Mouse (Mus musculus): ENCODE data around the gene Igfbp7.

Igfbp7 gene

GRCm38 (mm10) chr5:77349971-77350658 lies 57.7 kb downstream of the Igfbp7 start:
- no peak for DNase-seq (ENCODE audit: low read depth)

DNA sequence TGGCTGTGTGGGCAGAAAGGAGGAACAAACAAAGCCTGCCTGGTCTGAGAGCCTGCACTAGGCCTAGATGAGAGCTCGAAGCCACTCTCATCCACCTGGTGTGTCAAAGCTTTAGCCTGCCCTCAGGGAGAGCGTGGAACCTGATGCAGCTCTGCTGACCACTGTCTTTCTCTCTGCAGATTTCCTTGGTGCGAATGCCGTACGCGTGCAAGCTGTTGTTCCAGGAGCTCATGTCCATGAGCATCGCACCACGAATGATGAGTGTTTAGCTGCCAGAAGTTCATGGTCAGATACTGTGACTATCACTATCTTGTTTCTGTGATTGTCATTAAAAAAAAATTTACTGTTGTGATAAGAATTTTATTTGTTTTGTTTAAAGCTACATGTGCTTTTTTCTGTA lies 58.9 kb downstream of the Igfbp7 start:
- no peak for DNase-seq (ENCODE audit: low read depth)

DNA sequence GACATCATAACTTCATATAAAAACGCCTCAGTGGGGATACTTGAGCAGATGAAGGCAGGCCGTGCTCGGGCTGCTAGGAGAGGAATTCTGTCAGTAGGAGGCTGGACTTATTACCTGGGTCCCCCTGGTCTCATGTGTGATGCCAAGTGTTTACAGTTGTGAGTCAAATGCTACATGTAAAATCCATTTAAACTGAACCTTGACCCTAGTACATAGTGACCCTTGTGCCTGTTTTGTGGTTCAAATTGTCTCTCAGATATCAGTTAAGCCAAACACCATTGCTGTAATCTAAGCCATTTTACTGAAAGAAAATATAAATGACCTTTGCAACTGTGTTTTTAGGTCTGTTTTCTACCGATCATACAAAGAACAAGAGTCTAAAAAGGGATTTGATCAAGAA lies 67.8 kb downstream of the Igfbp7 start:
- DNase-seq (ENCODE audit: low read depth) = no peak

DNA sequence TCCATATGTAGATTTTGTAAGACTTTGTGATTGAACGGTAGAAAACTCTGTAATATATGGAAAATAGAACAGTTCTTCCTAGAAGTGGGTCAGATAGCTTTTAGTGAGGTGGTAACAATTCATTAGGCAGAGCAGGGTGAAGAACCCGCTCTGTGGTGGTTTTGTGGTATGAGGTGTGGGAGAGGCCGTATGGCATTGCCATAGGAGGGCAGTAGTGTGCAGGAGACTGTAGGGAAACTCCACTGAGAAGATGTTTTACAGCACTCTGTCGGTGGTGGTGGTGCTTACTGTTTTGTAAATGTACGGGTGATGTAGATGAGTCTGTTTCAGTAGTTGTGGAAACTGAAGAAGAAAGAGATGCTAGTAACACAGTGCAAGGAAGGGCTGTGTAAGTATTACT lies 77.7 kb downstream of the Igfbp7 start:
- DNase-seq (ENCODE audit: low read depth) = peak; percentile 20

DNA sequence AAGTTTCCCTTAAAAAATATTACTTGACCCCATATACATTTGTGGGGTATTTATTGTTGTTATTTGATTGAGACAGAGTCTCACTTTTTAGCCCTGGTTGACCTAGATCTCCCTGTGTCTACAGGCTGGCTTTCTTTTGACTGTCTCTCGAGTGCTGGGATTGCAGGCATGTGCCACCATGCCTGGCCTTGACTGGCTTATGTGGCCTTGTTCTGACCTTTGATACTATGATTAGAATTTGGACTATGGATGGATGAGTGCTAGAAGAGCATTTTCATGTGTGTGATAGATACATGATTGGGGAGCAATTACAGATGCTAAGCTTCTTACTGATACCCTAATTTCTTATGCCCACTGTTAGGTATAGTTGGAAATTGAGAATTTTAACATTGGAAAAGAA lies 82.9 kb downstream of the Igfbp7 start:
- DNase-seq (ENCODE audit: low read depth) = no peak

DNA sequence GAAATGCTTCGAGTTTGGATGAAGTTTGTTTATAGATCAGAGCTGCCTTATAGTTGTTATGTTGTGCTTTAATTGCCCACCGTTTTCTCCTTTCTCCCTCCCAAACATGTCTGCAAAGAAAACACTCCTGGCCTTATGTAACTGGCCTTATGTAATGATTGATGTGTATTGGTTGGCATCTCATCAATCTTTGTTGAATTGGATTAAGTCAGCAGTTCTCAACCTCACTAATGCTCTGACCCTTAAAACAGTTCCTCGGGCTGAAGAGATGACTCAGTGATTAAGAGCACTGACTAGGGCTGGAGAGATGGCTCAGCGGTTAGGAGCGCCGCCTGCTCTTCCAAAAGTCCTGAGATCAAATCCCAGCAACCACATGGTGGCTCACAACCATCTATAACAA lies 92.9 kb downstream of the Igfbp7 start:
- DNase-seq (ENCODE audit: low read depth) = no peak

- DNase-seq (ENCODE audit: low read depth) = no peak
These were observed 93.6 kb downstream of the Igfbp7 start for GRCm38 (mm10) chr5:77314206-77314605.

DNA sequence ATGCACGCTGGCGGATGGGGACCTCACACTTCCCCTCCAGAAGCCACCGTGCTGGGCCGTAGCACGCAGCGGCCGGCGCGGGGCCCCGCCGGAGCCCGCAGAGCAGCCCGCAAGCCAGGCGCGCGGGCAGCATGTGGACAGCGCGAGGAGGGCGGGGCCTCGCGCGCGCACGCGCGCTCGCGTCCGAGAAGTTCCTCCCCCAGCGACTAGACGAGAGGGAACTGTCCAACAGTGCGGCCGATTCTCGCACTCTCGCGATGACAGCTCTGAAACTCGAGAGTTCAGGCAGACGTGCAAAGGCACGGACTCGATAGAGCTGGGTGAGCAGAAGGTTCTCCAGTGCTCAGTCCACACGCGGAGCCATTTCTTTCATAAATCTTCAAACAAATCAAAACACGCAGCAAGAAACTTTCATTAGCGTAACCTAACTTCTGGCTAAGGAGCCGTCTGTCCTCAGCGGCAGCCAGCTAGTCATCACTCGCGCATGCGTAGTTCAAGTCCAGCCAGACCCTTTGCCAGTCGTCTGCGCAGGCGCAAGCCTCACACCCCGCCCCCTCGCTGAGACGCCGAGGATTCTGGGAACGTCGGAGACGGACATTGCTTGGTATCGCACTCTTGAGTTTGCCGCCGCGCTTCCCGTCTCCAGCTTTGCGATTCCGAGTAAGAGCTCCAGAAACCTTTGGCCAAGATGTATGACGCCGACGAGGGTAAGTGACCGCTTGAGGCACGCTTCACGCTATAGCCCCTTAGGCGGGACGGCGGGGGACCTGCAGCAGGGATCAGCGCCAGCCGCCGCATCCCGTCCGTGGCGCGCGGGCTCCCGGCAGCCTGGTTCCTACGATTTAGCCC lies 97.7 kb downstream of the Igfbp7 start, which contains the start of the genes Noa1 and Polr2b:
Gene Noa1, minus strand, starts transcription at position 161 of the 849 bp plus-strand sequence.
Gene Polr2b, plus strand, starts transcription at position 224 of the 849 bp plus-strand sequence.
- peak; percentile 99 for DNase-seq (ENCODE audit: low read depth)

DNA sequence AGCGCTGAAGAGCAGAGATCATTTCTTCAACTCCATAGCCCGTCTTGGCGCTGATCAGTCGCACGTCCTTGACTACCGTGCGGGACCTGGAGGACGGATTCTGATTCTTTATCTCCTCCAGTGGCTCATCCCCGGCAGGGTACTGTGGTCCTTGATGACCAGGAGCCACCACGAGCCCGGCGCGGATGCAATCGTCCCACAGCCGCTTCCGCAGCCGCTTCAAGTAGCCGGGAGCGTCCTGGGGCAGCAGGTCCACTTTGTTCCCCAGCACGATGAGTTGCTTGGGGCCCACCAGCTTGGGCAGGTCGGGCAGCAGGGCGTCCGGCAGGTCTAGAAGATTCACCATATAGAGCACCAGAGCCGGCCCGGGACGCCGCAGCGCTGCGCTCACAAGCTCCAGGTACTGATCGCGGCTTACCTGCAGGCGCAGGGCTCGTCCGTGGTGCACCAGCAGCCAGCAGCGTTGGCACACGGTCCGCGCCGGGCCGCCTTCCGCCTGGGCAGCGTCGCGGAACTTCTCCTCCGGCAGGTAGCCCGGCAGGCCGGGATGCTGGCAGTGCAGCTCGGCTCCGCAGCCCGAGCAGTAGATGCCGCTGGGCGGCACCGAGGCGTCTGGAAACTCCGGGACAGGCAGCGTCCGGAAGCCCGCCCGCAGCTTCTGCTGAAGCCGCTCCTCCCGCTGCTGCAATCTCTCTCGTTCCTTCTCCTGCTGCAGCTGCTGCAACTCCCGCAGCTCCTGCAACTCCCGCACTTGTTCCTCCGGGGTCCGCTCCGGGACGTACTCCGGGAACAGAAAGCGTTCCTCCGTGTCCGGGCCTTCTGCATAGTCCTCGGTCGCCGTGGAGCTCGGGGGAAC lies 98.6 kb downstream of the Igfbp7 start:
- DNase-seq (ENCODE audit: low read depth) = peak; percentile 78

DNA sequence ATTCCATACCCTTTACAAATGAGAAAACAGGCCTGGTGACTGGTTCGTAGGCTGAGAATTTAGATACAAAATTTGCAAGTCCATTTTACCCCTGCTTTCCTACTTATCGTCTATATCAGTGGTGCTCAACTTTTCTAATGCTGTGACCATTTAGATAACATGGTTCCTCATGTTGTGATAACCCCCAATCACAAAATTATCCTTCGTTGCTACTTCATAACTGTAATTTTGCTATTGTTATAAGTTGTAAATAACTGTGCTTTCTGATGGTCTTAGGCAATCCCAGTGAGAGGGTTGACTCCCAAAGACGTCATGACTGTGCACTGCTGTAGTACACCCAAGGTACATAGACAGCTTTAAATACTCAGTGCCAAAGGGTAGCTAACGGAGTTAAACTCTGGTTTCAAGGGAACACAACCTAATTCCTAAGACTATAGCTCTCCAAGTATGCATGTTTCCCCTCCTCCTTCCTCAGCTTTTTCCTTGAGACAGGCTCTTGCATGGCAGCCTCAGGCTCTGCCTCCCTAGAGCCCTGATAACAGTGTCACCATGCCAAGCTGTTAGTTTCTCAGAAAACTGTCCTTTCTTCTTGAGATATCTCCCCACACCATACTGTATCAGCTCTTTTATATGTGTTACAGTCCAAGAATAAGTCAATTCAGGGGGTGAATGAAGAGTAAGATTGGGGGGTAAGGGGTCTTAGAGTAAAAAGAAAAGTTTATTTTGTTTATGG lies 99.9 kb downstream of the Igfbp7 start:
- DNase-seq (ENCODE audit: low read depth) = no peak

GRCm38 (mm10) chr5:77301296-77301903 lies 106.4 kb downstream of the Igfbp7 start:
- DNase-seq (ENCODE audit: low read depth) = no peak

- DNase-seq (ENCODE audit: low read depth) = no peak
These were observed 108.4 kb downstream of the Igfbp7 start for GRCm38 (mm10) chr5:77299486-77299885.
